Mouse (Mus musculus) lung, adult 10 weeks (tissue): ENCODE measurements around the gene Itih4. TPM values are rescaled to one million over a fixed set of nuclear protein-coding genes. Genes with fewer than 3 reads are reported as not detected.

Source experiments
- polyA plus RNA-seq: library from polyadenylated mRNA; stranded (reverse); fragments of 350-450 nt; fragmentation: Illumina TruSeq; extraction: RNeasy Lipid Tissue Mini Kit (QIAGEN cat#74804); gene quantifications from one replicate; pipeline ENCODE4 v1.2.3, GENCODE M21; 2014; ENCODE audit warnings: low read depth, low replicate concordance; ENCODE audit not compliant: insufficient read depth

The Itih4 gene
- polyA plus RNA-seq = 72.1 TPM

DNA sequence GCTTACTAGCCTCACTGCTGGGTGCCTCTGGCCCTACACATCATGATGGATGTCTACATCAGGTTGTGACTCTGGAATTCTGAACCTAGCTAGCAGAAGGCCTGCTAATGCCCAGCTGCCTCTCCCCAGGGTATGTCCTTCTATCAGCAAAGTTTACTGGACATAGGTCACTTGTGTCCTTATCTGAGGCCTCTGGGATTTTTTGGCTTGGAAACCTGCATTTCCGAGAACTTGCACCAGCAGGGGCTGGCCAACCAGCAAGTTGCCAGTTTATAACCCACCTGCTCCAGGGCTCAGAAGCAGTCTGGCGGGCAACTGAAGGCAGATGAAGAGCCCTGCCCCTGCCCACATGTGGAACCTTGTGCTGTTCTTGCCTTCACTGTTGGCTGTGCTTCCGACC is at the start of gene Itih4:
Gene Itih4, plus strand, starts transcription at position 273 of the 400 bp plus-strand sequence.

DNA sequence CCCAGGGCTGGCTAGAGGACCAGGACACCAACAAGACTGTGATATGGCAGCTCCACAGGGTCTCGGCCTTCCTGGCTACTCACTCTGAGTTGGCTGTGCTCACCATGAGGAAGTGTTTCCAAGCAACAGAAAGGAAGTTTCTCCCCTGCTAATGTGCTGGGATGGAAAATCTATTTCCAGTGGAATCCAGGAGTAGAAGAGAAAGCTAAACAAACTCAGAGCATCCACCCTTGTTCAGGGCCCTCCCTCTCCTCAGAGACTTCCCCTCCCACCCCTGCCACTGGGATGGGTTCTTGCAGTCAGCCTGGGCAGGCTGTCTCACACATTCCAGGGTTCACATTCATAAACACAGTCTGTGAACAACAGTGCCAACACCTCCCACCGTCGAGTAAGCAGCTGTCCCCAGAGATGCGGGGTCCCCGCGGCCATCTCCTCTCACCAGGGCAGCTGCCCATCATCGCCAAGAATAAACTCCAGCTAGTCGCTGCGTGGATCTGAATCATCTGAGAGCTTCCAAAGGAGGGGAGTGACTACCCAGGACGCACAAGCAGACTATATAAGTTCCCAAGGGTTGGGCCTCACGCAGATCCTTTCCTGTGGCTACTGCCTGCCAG is 7.2 kb upstream of the Itih4 start, which contains the start of gene Mustn1:
Gene Mustn1, plus strand, starts transcription at position 243 of the 614 bp plus-strand sequence.

DNA sequence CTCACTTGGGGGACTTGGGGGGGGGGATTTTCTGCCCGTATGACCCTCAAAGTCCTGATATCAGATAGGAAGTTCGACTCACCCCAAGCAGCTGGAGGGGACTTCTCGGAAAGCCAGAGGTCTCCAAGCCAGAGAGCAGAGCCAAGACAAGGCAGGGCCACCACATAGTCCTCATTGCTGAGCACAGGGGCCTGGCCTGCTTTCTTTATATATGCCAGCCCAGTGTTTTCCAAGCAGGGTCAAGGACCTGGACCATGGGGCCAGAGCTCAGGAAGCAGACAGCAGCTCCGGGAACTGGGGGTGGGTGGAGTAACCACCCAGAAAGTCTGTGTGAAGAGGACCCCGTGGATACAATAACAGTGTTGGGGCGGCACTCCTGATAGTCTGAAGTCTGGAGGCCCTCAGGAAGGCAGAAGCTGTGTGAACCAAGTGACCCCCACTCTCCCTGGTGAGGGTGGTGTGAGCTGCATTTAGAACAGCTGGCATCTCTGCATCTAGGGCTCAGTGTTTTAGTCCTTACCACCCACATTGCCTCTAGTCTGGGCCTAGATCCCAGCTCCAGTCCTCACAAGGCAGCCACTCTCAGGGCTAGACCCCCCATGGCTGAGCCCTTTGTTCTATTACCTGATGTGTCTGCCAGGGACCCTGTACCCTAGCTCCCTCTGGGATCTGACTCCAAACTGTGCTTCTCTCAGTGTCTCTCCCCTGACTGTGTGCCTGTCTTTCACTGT is 37.3 kb downstream of the Itih4 start, which contains the start of gene Itih3:
Gene Itih3, minus strand, starts transcription at position 386 of the 731 bp plus-strand sequence.

DNA sequence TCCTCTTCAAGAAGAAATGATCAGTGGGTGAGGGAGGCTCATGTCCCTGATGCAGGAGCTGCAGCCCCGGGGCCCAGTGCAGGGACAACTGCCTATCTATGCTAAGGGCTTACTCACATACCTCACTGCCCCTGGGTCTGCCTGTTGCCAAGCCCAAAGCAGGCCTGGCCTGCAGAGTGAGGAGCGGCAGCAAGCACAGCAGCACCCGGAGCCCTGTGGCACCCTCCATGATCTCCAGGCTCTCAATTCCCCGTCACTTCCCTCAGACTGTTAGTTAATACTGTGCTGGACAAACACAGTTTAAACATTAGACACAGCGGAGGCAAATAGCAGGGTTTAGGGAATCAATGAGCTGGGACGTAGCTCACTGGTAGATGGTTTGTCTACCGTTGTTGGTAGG is 56.8 kb downstream of the Itih4 start, which contains the start of gene Itih1:
Gene Itih1, minus strand, starts transcription at position 252 of the 400 bp plus-strand sequence.

DNA sequence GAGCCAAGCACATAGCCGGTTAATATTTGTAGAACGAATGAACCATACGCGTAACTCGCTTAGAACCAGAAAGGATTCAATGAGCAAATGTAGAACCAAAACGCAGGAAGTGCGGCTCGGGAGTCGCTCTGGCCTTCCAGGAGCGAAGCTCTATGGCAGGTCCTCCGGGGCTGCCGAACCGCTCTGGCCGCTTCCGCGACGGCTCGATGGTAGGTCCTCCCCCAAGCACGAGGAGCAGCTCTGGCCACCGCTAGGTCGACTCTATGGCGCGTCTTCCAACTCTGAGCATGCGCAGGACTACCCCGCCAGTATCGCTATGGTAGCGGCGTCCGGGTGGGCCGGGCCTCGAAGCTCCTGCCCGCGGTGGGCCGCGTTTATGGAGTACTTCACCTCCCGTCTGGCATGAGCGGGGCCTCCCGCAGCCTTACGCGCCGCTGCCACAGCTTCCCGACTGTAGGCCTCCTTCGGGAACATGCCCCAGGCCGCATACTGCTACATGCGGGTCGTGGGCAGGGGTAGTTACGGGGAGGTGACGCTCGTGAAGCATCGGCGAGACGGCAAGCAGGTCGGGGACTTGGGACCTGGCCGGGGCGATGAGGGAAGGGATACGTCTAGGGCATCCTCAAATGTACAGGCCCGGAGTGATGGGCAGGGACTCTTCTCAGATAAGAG is 65.0 kb downstream of the Itih4 start, which contains the start of gene Nek4:
Gene Nek4, plus strand, starts transcription at position 224 of the 672 bp plus-strand sequence.

Other genes with a start within 250 kb of the Itih4 start
- gene Rft1, start 232.1 kb upstream of the Itih4 start, polyA plus RNA-seq = 8.4 TPM
- gene Sfmbt1, start 171.6 kb upstream of the Itih4 start, polyA plus RNA-seq = 2.6 TPM
- gene Tmem110, start 60.9 kb upstream of the Itih4 start, polyA plus RNA-seq = 25.9 TPM
- gene Mustn1, start 7.3 kb upstream of the Itih4 start, polyA plus RNA-seq = 49.9 TPM
- 0.75 TPM for gene Itih3, start 37.3 kb downstream of the Itih4 start, polyA plus RNA-seq
- gene Itih1, start 56.8 kb downstream of the Itih4 start, polyA plus RNA-seq = 1.0 TPM
- 3.6 TPM for gene Nek4, start 64.9 kb downstream of the Itih4 start, polyA plus RNA-seq
- 47.2 TPM for gene Glt8d1, start 114.9 kb downstream of the Itih4 start, polyA plus RNA-seq
- 296 TPM for gene Spcs1, start 115.2 kb downstream of the Itih4 start, polyA plus RNA-seq
- 10.1 TPM for gene Pbrm1, start 132.7 kb downstream of the Itih4 start, polyA plus RNA-seq
- gene Gnl3, start 132.7 kb downstream of the Itih4 start, polyA plus RNA-seq = 24.8 TPM
- 81.6 TPM for gene Smim4, start 242.5 kb downstream of the Itih4 start, polyA plus RNA-seq
- gene Nt5dc2, start 244.6 kb downstream of the Itih4 start, polyA plus RNA-seq = 48.3 TPM